Mouse (Mus musculus) ES-E14 (cell line): ENCODE data around the gene Paqr8.

Source experiments
- CHD2 ChIP-seq: IDR thresholded peaks from 2 replicates; pipeline ENCODE4 v1.6.1; 2014; ENCODE audit warnings: mild to moderate bottlenecking, low read depth, low read length, inconsistent platforms
- HCFC1 ChIP-seq: IDR thresholded peaks from 2 replicates; pipeline ENCODE4 v1.6.1; 2012; ENCODE audit warnings: low read length, inconsistent platforms, borderline replicate concordance; ENCODE audit not compliant: insufficient read depth
- MAFK ChIP-seq: IDR thresholded peaks from 2 replicates; pipeline ENCODE4 v1.6.1; 2014; ENCODE audit warnings: mild to moderate bottlenecking, low read depth, low read length, inconsistent platforms; ENCODE audit not compliant: insufficient read depth
- ZC3H11A ChIP-seq: IDR thresholded peaks from 2 replicates; pipeline ENCODE4 v1.6.1; 2012; ENCODE audit warnings: low read depth, mild to moderate bottlenecking, inconsistent platforms, low read length, borderline replicate concordance
- ZNF384 ChIP-seq: IDR thresholded peaks from 2 replicates; pipeline ENCODE4 v1.6.1; 2012; ENCODE audit warnings: low read depth, low read length, inconsistent platforms

DNA sequence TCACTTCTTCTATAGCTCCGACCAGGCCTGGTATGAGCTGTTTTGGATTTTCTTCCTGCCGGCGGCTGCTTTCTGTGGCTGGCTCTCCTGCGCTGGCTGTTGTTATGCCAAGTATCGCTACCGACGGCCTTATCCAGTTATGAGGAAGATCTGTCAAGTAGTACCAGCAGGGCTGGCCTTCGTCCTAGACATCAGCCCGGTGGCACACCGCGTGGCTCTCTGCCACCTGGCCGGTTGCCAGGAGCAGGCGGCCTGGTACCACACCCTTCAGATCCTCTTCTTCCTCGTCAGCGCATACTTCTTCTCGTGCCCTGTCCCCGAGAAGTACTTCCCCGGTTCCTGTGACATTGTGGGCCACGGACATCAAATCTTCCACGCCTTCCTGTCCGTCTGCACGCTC, 44.7 kb downstream of the Paqr8 start:
- TF ChIP-seq HCFC1, result no peak
- no peak for TF ChIP-seq MAFK
- no peak for TF ChIP-seq ZNF384
- TF ChIP-seq ZC3H11A, result no peak
- TF ChIP-seq CHD2, result no peak
